In the genomic region with DNA sequence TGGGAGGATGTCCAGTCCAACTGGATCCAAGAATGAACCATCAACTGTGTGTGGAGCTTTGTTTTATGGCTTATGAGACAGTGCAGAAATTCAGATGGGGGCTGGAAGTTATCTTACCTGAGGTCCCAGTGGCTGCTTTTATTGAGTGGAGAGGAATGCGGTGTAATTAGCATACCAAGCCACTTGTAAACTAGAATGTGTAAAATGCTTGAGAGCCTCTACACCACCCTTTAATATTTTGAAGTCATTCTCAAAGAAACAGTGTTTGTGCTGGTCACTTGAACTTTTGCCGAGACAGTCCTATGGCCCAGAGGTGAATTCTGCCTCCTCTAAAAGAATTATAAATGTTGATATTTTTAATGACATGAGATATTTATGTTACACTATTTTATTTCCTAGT, we compare ENCODE assay signal across 19 mouse cellular contexts.
"Had no signal": no experiment of that assay in that cellular context is flagged by ENCODE, and none has a peak within 500 bp of the region (broad histone marks: within the 10 kb centered on the region; RNA-seq: fewer than 3 reads in every experiment).

No protein-coding gene starts in this region.

- H3K36me3 ChIP-seq: lung, embryonic 15.5 days; midbrain, embryonic 10.5 days; midbrain, embryonic 12.5 days; neural tube, embryonic 13.5 days; neural tube, embryonic 15.5 days had no signal

- H3K4me1 ChIP-seq: liver, embryonic 12.5 days; midbrain, embryonic 12.5 days; neural tube, embryonic 13.5 days; neural tube, embryonic 15.5 days had no signal

- ATAC-seq: liver, embryonic 12.5 days; midbrain, embryonic 16.5 days had no signal

- H3K27me3 ChIP-seq: liver, embryonic 12.5 days; lung, embryonic 15.5 days; midbrain, embryonic 12.5 days; neural tube, embryonic 13.5 days; neural tube, embryonic 15.5 days had no signal

- H3K27ac ChIP-seq: liver, embryonic 12.5 days; liver, embryonic 14.5 days; lung, embryonic 15.5 days; midbrain, embryonic 10.5 days; midbrain, embryonic 12.5 days; neural tube, embryonic 13.5 days; neural tube, embryonic 15.5 days had no signal

- H3K4me2 ChIP-seq: liver, embryonic 12.5 days; lung, embryonic 15.5 days; midbrain, embryonic 12.5 days; neural tube, embryonic 13.5 days; neural tube, embryonic 15.5 days had no signal

- H3K4me3 ChIP-seq: liver, embryonic 12.5 days; lung, embryonic 15.5 days; midbrain, embryonic 10.5 days; midbrain, embryonic 12.5 days; myocyte; neural tube, embryonic 13.5 days; neural tube, embryonic 15.5 days had no signal

- H3K9ac ChIP-seq: liver, embryonic 12.5 days; liver, embryonic 14.5 days; lung, embryonic 15.5 days; midbrain, embryonic 12.5 days; neural tube, embryonic 13.5 days; neural tube, embryonic 15.5 days had no signal

- DNase-seq: lung, postnatal 10 days; midbrain, embryonic 14.5 days; retina, postnatal 1 day; right cerebral cortex, adult 18-20 months; right cerebral cortex, postnatal 25 days; right cerebral cortex, postnatal 4 days; spleen, adult 18-20 months; thymus, adult 18-20 months; thymus, postnatal 14 days; thymus, postnatal 36 days had no signal

- H3K9me3 ChIP-seq: liver, embryonic 12.5 days; lung, embryonic 15.5 days; midbrain, embryonic 10.5 days; midbrain, embryonic 12.5 days; neural tube, embryonic 13.5 days; neural tube, embryonic 15.5 days had no signal
